Mouse (Mus musculus) testis, adult 2 months (tissue): ENCODE results near the gene Zfp62.

Source experiments
- CTCF ChIP-seq: fragments of 200-500 bp; IDR thresholded peaks from 2 replicates; pipeline ENCODE4 v1.5.1; 2012; ENCODE audit warnings: low read depth, mild to moderate bottlenecking, inconsistent platforms, low read length, moderate library complexity; ENCODE audit not compliant: control insufficient read depth, insufficient read depth, insufficient replicate concordance
- POLR2A ChIP-seq: fragments of 200-500 bp; IDR thresholded peaks from 2 replicates; pipeline ENCODE4 v1.6.1; 2012; ENCODE audit warnings: low read depth, mild to moderate bottlenecking, inconsistent platforms, low read length, moderate library complexity; ENCODE audit not compliant: control insufficient read depth

- TF ChIP-seq CTCF (no peak), POLR2A (no peak)
Measured at GRCm38 (mm10) chr11:49245176-49245575, 42.1 kb downstream of the Zfp62 start.
